ENCODE assay signal across 8 mouse cellular contexts in genomic region chr9:83325910-83326309, GRCm38 (mm10).
DNase-seq lines count a peak whose midpoint lies in the region; ATAC-seq and TF ChIP-seq lines count a peak whose summit lies in the region.

No protein-coding gene starts in this region.

- peak; percentile 87 for ATAC-seq in neural tube, embryonic 15.5 days (ENCODE audit: low FRiP score)

- H3K36me3 ChIP-seq in neural tube, embryonic 15.5 days: no peaks in the 10 kb centered on the region

- H3K9ac ChIP-seq in neural tube, embryonic 15.5 days (replicated peaks): no peak overlapping the region

- no peak for TF ChIP-seq CTCF in cerebellum, adult 2 months (IDR thresholded peaks at IDR 0.05; ENCODE audit: borderline replicate concordance, insufficient read depth, low read depth, low read length)

- H3K27ac ChIP-seq in cerebellum, adult 2 months (ENCODE audit: insufficient read depth, low read length): no peak overlapping the region
- peak overlapping the region; percentile 65 for H3K27ac ChIP-seq in neural tube, embryonic 15.5 days (replicated peaks)

- H3K9me3 ChIP-seq in neural tube, embryonic 15.5 days (replicated peaks): no peaks in the 10 kb centered on the region

- 17% methylated on average over 6 of the region's 6 CpGs for WGBS in cerebellum, adult 2 months
- 6% methylated on average over 6 of the region's 6 CpGs for WGBS in neural tube, embryonic 15.5 days

- no peak overlapping the region for H3K4me3 ChIP-seq in cerebellum, adult 2 months (replicated peaks; ENCODE audit: insufficient read depth, low read depth, low read length)
- H3K4me3 ChIP-seq in neural tube, embryonic 15.5 days (replicated peaks): no peak overlapping the region

- H3K4me1 ChIP-seq in cerebellum, adult 2 months (ENCODE audit: control insufficient read depth, insufficient read depth, low read length): peaks cover 6% of the 10 kb centered on the region; the same call in 1 of the 2 replicates
- H3K4me1 ChIP-seq in neural tube, embryonic 15.5 days: peaks cover 17% of the 10 kb centered on the region

- H3K27me3 ChIP-seq in cerebellum, adult 2 months (ENCODE audit: control insufficient read depth, insufficient read depth, low read length): no peaks in the 10 kb centered on the region
- H3K27me3 ChIP-seq in neural tube, embryonic 15.5 days (replicated peaks): no peaks in the 10 kb centered on the region

- TF ChIP-seq POLR2A in cerebellum, adult 2 months (IDR thresholded peaks at IDR 0.05; ENCODE audit: borderline replicate concordance, insufficient read depth, low read length): no peak

- DNase-seq in cerebellum, adult 2 months: peak; percentile 18
- no peak for DNase-seq in cerebellum, adult 9-11 months
- peak; percentile 73 to 78 for DNase-seq in frontal cortex, postnatal 14 days (ENCODE audit: low spot score in 2 of 2)
- DNase-seq in left cerebral cortex, adult 9 months (ENCODE audit: low spot score in 2 of 2): peak; percentile 63 to 87
- no peak for DNase-seq in ovary, adult 18-20 months (ENCODE audit: low spot score)
- DNase-seq in heart, adult 18-20 months: no peak
- DNase-seq in thymus, postnatal 10 days (ENCODE audit: low spot score in 2 of 2): no peak

- H3K4me2 ChIP-seq in neural tube, embryonic 15.5 days: peak overlapping the region; percentile 29

Comparison
In these comparisons a context has a peak if more than half of its experiments do, and no peak if none do; other contexts are left out.
1. DNase-seq: peak in cerebellum, adult 2 months (2 of 2), frontal cortex, postnatal 14 days (2 of 2) and left cerebral cortex, adult 9 months (2 of 2); none in cerebellum, adult 9-11 months (single experiment), ovary, adult 18-20 months (single experiment), heart, adult 18-20 months (0 of 2) and thymus, postnatal 10 days (0 of 2).